Mouse (Mus musculus) midbrain, embryonic 13.5 days (tissue): ENCODE measurements at regions not wholly inside any gene's neighbourhood (a gene's known extent, or its start where the extent isn't known, plus 50 kb on each side); places are given as distances from the start of the nearest gene placed in this dataset.
A peak's percentile ranks its signal among the peaks of the same experiment; 100 is the strongest.

Source experiments
- ATAC-seq: fragments of 200-750 bp; cut with Nextera tagmentation; 2 replicates; pipeline ENCODE4 v1.8.0; 2017; ENCODE audit warnings: mild to moderate bottlenecking, moderate TSS enrichment, moderate library complexity
- H3K27ac ChIP-seq: fragments of 300-500 bp; sonication (generic); 2 replicates; pipeline ENCODE4 v1.5.1; 2015; ENCODE audit warnings: inconsistent platforms, mild to moderate bottlenecking, moderate library complexity
- H3K27me3 ChIP-seq: fragments of 300-500 bp; sonication (generic); 2 replicates; pipeline ENCODE4 v1.6.1; 2015; ENCODE audit warnings: mild to moderate bottlenecking, inconsistent platforms
- H3K36me3 ChIP-seq: fragments of 300-500 bp; sonication (generic); 2 replicates; pipeline ENCODE4 v1.6.1; 2015; ENCODE audit warnings: mild to moderate bottlenecking, inconsistent platforms
- H3K4me1 ChIP-seq: fragments of 300-500 bp; sonication (generic); replicated peaks from 2 replicates; pipeline ENCODE4 v1.6.1; 2015; ENCODE audit warnings: inconsistent platforms
- H3K4me2 ChIP-seq: fragments of 300-500 bp; sonication (generic); replicated peaks from 2 replicates; pipeline ENCODE4 v1.6.1; 2015; ENCODE audit warnings: moderate library complexity, mild to moderate bottlenecking, inconsistent platforms
- H3K4me3 ChIP-seq: fragments of 300-500 bp; sonication (generic); replicated peaks from 2 replicates; pipeline ENCODE4 v1.5.1; 2015; ENCODE audit warnings: mild to moderate bottlenecking, inconsistent platforms
- H3K9ac ChIP-seq: fragments of 300-500 bp; sonication (generic); replicated peaks from 2 replicates; pipeline ENCODE4 v1.6.1; 2015; ENCODE audit warnings: mild to moderate bottlenecking, inconsistent platforms
- H3K9me3 ChIP-seq: fragments of 300-500 bp; sonication (generic); 2 replicates; pipeline ENCODE4 v1.6.1; 2016; ENCODE audit warnings: mild to moderate bottlenecking, inconsistent platforms
- WGBS: fragments of 180-500 bp; shearing (Covaris S2); methylation state at CpG from one replicate; pipeline ENCODE4 v1.1.7; 2015; 5-methylcytosine and 5-hydroxymethylcytosine counted together

DNA sequence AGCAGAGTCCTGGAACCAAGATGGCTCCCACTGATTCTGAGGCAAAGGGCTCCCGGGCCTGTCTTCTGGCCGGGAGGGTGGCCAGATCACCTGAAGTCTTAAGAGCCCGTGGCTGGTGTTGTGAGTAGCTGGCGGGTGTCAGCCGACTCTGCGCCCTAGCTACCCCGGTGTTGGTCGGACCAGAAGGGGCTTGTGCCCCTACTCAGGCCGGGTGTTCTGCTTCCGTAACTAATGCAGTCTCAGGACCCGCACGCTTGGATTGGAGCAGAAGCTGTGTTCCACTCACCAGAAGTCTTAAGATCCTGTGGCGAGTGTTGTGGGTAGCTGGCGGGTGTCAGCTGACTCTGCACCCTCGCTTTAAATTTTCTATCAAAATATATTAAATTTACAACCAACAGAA, 1285.3 kb upstream of the Cdh9 start:
- Histone ChIP-seq H3K4me1 (no peaks in the 10 kb centered on the region), H3K4me2 (no peak overlapping the region), H3K9ac (no peak overlapping the region), H3K27ac (no peak overlapping the region), H3K9me3 (no peaks in the 10 kb centered on the region), H3K27me3 (no peaks in the 10 kb centered on the region), H3K36me3 (no peaks in the 10 kb centered on the region), H3K4me3 (no peak overlapping the region)
- WGBS, result 94% methylated on average over 15 of the region's 15 CpGs
- ATAC-seq, result no peak

DNA sequence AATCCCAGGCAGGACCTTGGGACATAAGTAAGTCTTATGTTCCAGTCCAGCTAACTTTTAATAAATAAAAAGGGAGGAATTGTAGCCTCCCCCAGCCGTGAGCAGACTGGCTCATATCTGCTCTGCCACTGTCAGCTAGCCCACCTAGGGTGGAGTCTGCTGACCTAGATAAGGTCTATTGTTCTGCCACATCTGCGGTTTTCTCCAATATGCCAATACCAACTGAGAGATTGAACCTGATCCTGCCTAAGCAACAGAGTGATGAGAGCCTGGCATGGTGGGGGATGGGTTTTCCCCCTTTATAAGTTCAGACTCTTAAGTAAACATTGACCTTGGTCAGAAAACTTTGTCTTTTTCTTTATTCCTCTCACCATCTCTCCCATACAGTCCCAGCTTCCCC, 1250.9 kb upstream of the Cdh9 start:
- no peaks in the 10 kb centered on the region for H3K36me3 ChIP-seq
- ATAC-seq, result no peak

DNA sequence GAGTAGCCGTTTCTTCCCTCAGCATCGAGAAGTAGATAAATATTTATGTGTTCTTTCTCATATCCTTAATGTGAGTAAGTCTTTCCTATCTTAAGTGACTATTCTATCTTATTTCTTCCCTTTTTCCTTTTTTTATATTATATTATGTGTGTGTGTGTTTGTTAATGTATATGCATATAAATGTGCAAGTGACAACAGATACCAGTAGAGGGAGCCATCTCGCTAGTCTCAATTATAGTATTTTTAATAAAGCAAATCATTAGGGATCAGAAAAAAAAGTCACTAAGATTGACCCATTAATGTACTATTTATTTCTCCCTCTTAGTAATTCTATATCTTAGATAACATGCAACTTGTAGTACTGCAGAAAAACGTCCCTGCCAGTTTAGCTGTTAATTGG, 1228.3 kb upstream of the Cdh9 start:
- H3K4me2 ChIP-seq, result no peak overlapping the region
- H3K4me1 ChIP-seq, result no peaks in the 10 kb centered on the region
- no peak overlapping the region for H3K9ac ChIP-seq
- no peak for ATAC-seq
- H3K36me3 ChIP-seq, result no peaks in the 10 kb centered on the region
- no peaks in the 10 kb centered on the region for H3K27me3 ChIP-seq
- no peaks in the 10 kb centered on the region for H3K9me3 ChIP-seq
- 93% methylated on average over 4 of the region's 4 CpGs for WGBS
- H3K4me3 ChIP-seq, result no peak overlapping the region
- H3K27ac ChIP-seq, result no peak overlapping the region

More for the DNA sequence above, 1250.9 kb upstream of the Cdh9 start:
- H3K27me3 ChIP-seq, result no peaks in the 10 kb centered on the region
- H3K4me1 ChIP-seq, result no peaks in the 10 kb centered on the region
- 85% methylated on average over 2 of the region's 2 CpGs for WGBS
- 0 out of 2 replicates have a peak, but pooled peaks cover 2% of the 10 kb centered on the region for H3K9me3 ChIP-seq
- H3K9ac ChIP-seq, result no peak overlapping the region
- no peak overlapping the region for H3K4me3 ChIP-seq
- H3K27ac ChIP-seq, result no peak overlapping the region
- no peak overlapping the region for H3K4me2 ChIP-seq

DNA sequence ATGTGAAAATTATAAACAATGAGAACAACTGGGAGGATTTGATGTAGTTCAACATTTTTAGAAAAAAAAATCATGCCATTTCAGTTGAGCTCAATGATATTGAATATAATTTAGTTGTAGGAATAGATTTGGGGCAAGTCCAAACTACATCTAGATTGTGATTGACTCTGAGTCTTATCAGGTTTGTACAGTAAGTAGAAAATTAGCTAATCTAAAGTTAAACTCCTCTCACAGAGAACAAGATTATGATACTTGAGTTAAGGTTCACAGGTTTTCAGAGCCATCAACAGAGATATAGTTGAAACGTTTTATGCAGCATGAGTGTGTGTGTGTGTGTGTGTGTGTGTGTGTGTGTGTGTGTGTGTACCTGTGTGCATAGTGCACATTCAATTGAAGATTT, 1189.6 kb upstream of the Cdh9 start:
- Histone ChIP-seq H3K9ac (no peak overlapping the region), H3K27me3 (no peaks in the 10 kb centered on the region), H3K4me3 (no peak overlapping the region), H3K4me2 (no peak overlapping the region), H3K4me1 (no peaks in the 10 kb centered on the region), H3K9me3 (no peaks in the 10 kb centered on the region), H3K27ac (no peak overlapping the region), H3K36me3 (no peaks in the 10 kb centered on the region)
- no peak for ATAC-seq
- WGBS, result 86% methylated on average over 1 of the region's 1 CpGs

DNA sequence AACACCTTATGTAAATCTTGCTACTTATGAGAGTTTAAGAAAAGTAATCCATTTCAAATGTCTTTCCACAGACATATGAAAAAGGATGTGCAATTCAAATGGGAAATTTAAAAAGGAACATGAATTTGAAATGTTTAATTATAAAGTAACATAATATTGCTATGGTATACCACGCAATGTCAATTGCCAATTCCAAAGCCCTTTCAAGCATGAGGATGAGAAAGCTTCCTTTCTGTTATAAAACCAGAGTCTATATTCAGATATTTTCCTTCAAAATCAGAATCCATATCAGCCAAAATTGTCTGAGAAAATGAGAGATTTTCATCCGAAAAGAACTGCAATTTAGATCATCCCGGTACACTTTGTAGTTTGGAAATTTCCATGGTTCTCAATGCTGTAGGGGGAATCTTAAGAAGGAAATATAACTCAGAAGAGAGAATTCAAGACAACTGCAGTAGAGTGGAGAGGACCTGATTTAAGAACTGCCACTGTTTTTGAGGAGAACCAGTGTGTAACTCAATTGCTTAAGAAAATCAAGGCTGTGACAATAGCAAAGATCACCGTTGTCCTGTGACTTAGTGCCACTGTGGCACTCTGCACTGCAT, 1169.3 kb upstream of the Cdh9 start:
- 96% methylated on average over 4 of the region's 4 CpGs for WGBS
- Histone ChIP-seq H3K9me3 (no peaks in the 10 kb centered on the region), H3K4me1 (no peaks in the 10 kb centered on the region), H3K27ac (no peak overlapping the region), H3K4me3 (no peak overlapping the region), H3K27me3 (no peaks in the 10 kb centered on the region), H3K36me3 (no peaks in the 10 kb centered on the region), H3K9ac (no peak overlapping the region), H3K4me2 (no peak overlapping the region)
- ATAC-seq, result no peak

DNA sequence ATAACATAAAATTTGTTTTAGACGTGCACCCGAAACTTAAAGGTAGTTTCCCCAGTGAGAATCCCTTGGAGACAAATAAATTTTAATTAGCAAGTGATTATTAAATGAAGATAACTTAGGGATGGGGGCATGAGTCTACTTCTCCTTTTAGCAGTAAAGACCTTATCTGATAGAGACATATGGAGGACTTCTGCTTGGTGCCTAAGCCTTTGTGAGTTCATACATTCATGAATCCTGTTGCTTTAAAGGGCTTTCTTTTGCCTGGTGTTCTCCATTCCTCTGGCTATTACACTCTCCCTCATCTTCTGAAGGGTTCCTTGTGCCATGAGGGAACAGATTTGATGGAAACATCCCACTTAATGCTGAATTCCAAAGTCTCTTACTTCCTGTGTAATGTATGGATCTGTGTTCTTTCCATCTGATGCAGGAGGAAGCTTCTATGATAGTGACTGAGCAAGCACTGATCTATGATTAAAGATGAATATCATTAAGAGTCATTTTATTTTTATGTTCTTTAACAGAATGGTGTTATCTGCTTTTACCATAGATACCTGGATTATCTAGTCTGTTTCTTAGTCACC, 1146.2 kb upstream of the Cdh9 start:
- Histone ChIP-seq H3K4me1 (no peaks in the 10 kb centered on the region), H3K9me3 (no peaks in the 10 kb centered on the region), H3K4me2 (no peak overlapping the region), H3K27ac (no peak overlapping the region), H3K27me3 (no peaks in the 10 kb centered on the region), H3K36me3 (no peaks in the 10 kb centered on the region), H3K4me3 (no peak overlapping the region), H3K9ac (no peak overlapping the region)
- 96% methylated on average over 2 of the region's 2 CpGs for WGBS
- no peak for ATAC-seq

DNA sequence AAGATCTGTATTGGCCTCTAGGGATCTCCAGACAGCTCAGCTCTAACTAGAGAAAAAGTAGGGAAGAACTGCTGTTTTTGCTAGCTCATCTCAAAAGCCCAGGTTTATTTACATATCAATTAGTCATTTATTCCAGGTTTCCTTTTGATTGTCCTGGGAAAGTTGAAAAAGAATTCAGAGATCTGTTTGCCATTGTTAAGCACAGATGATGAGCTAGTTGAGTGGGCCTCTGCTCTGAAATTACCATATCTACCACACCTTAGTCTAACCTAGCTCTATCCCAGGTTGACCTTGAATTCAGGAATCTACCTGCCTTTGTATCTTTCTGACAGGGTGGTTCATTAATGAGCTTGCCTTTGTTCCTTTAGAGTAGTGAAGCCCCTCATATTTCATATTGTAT, 1110.6 kb upstream of the Cdh9 start:
- Histone ChIP-seq H3K4me1 (no peaks in the 10 kb centered on the region), H3K27me3 (no peaks in the 10 kb centered on the region), H3K36me3 (no peaks in the 10 kb centered on the region), H3K4me3 (no peak overlapping the region), H3K9me3 (no peaks in the 10 kb centered on the region), H3K27ac (no peak overlapping the region), H3K4me2 (no peak overlapping the region), H3K9ac (no peak overlapping the region)
- ATAC-seq, result no peak

DNA sequence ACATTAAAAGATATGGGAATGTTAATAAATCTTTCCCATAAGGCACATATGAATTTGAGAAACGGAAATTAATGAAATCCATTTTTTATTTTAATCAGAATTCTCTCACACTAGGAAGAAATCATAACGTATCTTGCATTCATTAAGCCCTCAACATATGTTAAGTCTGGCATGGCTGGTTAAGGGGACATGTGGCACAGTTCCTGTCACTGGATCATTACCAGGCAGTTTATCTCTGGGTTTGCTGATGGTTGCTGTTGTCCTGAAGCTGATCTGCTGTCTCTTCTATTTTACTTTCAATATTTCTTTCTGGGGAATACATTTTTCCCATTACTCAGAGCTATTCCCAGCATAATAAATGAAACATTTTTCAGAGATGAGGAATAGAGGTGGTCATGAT, 1099.3 kb upstream of the Cdh9 start:
- no peak overlapping the region for H3K4me3 ChIP-seq
- no peaks in the 10 kb centered on the region for H3K9me3 ChIP-seq
- H3K9ac ChIP-seq, result no peak overlapping the region
- no peaks in the 10 kb centered on the region for H3K36me3 ChIP-seq
- H3K4me2 ChIP-seq, result no peak overlapping the region
- no peak for ATAC-seq
- WGBS, result 74% methylated on average over 2 of the region's 2 CpGs
- no peaks in the 10 kb centered on the region for H3K4me1 ChIP-seq
- H3K27me3 ChIP-seq, result no peaks in the 10 kb centered on the region
- no peak overlapping the region for H3K27ac ChIP-seq

DNA sequence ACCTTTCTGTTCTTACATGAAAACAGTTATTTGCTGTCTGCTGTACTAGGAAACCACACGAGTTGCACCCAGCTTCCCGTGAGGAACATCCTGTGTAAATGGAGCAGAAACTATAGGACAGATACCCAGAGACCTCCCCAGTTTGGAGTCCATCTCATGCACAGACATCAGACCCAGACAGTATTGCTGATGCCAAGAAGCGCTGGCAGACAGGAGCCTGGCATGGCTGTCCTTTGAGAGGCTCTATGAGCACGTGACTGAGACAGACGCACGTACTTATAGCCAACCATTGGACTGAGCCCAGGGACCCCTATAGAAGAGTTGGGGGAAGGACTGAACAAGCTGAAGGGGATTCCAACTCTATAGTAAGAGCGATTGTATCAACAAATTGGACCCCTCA, 1098.3 kb upstream of the Cdh9 start:
- WGBS, result 94% methylated on average over 7 of the region's 7 CpGs
- Histone ChIP-seq H3K27me3 (no peaks in the 10 kb centered on the region), H3K9ac (no peak overlapping the region), H3K4me3 (no peak overlapping the region), H3K4me1 (no peaks in the 10 kb centered on the region), H3K4me2 (no peak overlapping the region), H3K9me3 (no peaks in the 10 kb centered on the region), H3K36me3 (no peaks in the 10 kb centered on the region), H3K27ac (no peak overlapping the region)
- no peak for ATAC-seq

DNA sequence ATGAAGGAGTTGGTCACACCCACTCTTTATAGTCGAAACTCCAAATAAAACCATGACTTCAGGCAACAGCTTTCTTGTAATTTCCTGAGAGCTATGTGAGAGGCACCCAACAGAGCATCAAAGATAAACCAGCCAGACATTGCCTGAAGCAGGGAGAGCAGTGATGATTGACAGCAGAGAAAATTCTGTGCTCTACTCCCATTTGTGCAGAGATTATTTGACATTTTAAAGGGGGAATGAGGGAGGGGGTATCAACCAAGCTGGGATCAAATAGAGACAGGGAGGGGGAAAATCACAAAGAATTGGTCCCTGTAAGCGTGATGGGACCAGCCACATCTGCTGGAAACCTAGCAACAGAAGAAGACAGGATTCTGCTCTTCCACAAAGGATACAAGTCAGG, 1091.4 kb upstream of the Cdh9 start:
- no peak overlapping the region for H3K4me3 ChIP-seq
- H3K9me3 ChIP-seq, result no peaks in the 10 kb centered on the region
- H3K9ac ChIP-seq, result no peak overlapping the region
- WGBS, result 34% methylated on average over 2 of the region's 2 CpGs
- no peak overlapping the region for H3K27ac ChIP-seq
- ATAC-seq, result peak; percentile 96
- no peaks in the 10 kb centered on the region for H3K36me3 ChIP-seq
- no peak overlapping the region for H3K4me2 ChIP-seq
- no peaks in the 10 kb centered on the region for H3K27me3 ChIP-seq
- H3K4me1 ChIP-seq, result 0 out of 2 replicates have a peak, but pooled peaks cover 8% of the 10 kb centered on the region

DNA sequence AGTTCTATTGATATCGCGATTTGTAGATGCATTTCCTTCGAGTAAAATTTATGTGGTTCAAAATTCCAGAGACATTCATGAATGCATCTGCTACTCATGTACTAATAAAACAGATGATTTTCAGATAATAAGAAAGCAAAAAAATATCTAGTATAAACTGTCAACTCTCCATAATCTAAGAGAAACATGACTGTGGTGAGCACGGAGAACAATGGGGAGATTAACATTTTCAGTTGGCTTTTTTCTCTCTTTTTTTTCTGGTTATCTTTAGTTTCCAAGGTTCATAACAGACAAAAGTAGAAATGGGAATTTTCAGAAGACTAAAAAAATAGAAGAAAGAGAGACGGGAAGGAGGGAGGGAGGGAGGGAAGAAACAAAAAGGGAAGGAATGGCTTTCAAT, 1079.8 kb upstream of the Cdh9 start:
- Histone ChIP-seq H3K27me3 (no peaks in the 10 kb centered on the region), H3K9me3 (no peaks in the 10 kb centered on the region), H3K4me2 (no peak overlapping the region), H3K4me1 (no peaks in the 10 kb centered on the region), H3K4me3 (no peak overlapping the region), H3K27ac (no peak overlapping the region), H3K36me3 (no peaks in the 10 kb centered on the region), H3K9ac (no peak overlapping the region)
- ATAC-seq, result no peak
- WGBS, result 87% methylated on average over 5 of the region's 5 CpGs

DNA sequence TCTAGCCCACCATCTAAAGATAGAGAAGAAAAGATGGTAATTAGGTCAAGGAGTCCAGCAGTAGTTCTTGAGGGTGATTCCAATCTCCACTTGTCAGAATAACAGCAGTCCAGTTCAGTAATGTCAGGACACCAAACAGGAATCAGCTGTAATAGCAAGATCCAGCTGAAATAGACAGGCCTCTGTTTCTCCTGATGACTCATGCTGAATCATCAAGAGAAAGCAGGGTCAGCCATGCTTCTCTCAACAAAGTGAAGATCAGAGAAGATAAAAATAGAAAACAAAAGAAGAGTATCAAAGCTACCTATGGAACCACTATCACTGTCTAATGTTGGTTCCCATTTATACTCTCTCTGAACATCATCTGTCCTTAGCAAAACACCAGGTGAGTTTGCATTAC, 1061.8 kb upstream of the Cdh9 start:
- Histone ChIP-seq H3K4me2 (no peak overlapping the region), H3K27ac (no peak overlapping the region), H3K4me1 (no peaks in the 10 kb centered on the region), H3K9me3 (no peaks in the 10 kb centered on the region), H3K27me3 (no peaks in the 10 kb centered on the region), H3K9ac (no peak overlapping the region), H3K4me3 (no peak overlapping the region), H3K36me3 (no peaks in the 10 kb centered on the region)
- no peak for ATAC-seq

DNA sequence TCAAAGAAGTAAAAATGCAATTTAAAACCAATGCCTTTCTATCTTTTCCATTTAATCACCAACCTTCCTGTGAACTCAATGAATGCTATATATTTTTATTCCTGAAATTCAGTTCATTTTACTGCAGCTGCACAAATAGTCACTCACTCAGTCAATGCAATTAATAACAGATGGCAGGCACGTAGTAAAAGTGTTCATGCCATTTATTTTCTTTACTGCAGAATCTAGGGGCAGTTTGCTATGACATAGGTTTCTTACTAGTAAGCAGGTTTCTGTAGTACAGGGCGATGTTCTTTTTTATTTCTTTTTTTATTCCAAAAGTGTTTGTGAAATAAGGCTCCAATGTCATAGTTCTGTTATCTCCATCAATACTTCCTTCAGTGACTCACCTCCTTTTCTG, 1035.8 kb upstream of the Cdh9 start:
- Histone ChIP-seq H3K4me2 (no peak overlapping the region), H3K4me1 (no peaks in the 10 kb centered on the region), H3K9me3 (no peaks in the 10 kb centered on the region), H3K36me3 (no peaks in the 10 kb centered on the region), H3K4me3 (no peak overlapping the region), H3K9ac (no peak overlapping the region), H3K27ac (no peak overlapping the region), H3K27me3 (no peaks in the 10 kb centered on the region)
- ATAC-seq, result no peak
- 80% methylated on average over 2 of the region's 2 CpGs for WGBS
